Mouse (Mus musculus): ENCODE measurements around the gene Gpsm2.

DNA sequence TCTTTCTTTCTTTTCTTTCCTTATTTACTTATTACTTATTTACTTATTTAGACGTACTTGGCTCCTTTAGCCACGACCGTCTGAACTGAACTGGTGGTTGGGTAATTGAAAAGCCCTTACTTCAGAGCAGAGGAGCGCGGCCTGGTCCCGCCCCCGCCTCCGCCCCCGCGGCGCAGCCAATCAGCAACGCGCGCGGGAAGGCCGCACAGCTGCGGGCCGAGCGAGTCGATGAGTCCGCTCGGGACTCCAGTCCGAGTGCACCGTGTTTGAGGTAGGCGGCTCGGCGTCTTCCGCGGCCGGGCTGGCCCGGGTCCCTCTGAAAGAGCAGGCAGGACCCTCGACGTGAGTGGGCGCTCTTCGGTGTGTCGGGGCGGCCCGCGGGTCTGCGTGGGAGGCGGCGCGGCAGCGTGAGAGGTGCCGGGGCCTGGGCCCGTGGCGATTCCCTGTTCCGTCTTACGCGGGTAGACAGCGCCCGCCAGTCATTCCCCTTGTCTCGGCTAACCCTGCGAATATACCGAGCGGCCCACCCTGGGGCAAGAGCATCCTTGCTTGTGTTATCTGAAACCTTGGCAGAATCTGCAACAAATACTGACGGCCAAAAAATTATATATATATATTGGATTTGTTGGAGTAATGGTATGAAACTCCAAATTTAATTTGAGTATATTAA, 68.3 kb downstream of the Gpsm2 start, which contains the start of gene Clcc1:
- TF ChIP-seq CTCF (IDR thresholded peaks at IDR 0.05) (no peak; the same call in 1 of the 2 replicates), EP300 (IDR thresholded peaks at IDR 0.05) (no peak)

All from lung, postnatal 0 days (tissue).